Mouse (Mus musculus): ENCODE data around the gene Acap2. TPM values are rescaled to one million over a fixed set of nuclear protein-coding genes. Genes with fewer than 3 reads are reported as not detected.

Gene Acap2
- total and polyA plus RNA-seq, 2 experiments from 2014 or later = 7.0 to 13.2 TPM

- TF ChIP-seq EP300 (IDR thresholded peaks at IDR 0.05; ENCODE audit: low read depth) (peak; percentile 85), CTCF (IDR thresholded peaks at IDR 0.05; ENCODE audit: low read depth) (no peak)
- H3K9me3 ChIP-seq (replicated peaks; ENCODE audit: control insufficient read depth, low read length) = no peaks in the 10 kb centered on the region
- no peak overlapping the region for H3K4me3 ChIP-seq (ENCODE audit: low read depth, low read length)
- no peak overlapping the region for H3K9ac ChIP-seq (replicated peaks; ENCODE audit: low read depth, low read length)
- DNase-seq (ENCODE audit: low spot score) (peak; percentile 72), ATAC-seq (ENCODE audit: insufficient read depth, low read depth) (peak; percentile 56)
- no peak overlapping the region; the same call in 1 of the 2 replicates for H3K4me2 ChIP-seq (ENCODE audit: low read depth, low read length)
- peak overlapping the region; percentile 84 for H3K27ac ChIP-seq (ENCODE audit: low read depth)
- H3K27me3 ChIP-seq (ENCODE audit: control insufficient read depth, insufficient read depth, low read length) = no peaks in the 10 kb centered on the region
- H3K4me1 ChIP-seq (ENCODE audit: control insufficient read depth, insufficient read depth) = peaks cover 4% of the 10 kb centered on the region; the same call in 1 of the 2 replicates
- H3K36me3 ChIP-seq (replicated peaks; ENCODE audit: control insufficient read depth, insufficient read depth, low read length) = no peaks in the 10 kb centered on the region
- 37% methylated on average over 15 of the region's 15 CpGs for WGBS
Observed at GRCm38 (mm10) chr16:31066344-31067098, 134.5 kb downstream of the Acap2 start.

GRCm38 (mm10) chr16:31064782-31065181 is 136.3 kb downstream of the Acap2 start:
- no peak overlapping the region for H3K4me2 ChIP-seq (ENCODE audit: low read depth, low read length)
- no peak for TF ChIP-seq EP300 (IDR thresholded peaks at IDR 0.05; ENCODE audit: low read depth)
- TF ChIP-seq CTCF (IDR thresholded peaks at IDR 0.05; ENCODE audit: low read depth) = no peak
- no peak overlapping the region for H3K4me3 ChIP-seq (ENCODE audit: low read depth, low read length)
- no peak for ATAC-seq (ENCODE audit: insufficient read depth, low read depth)
- H3K36me3 ChIP-seq (replicated peaks; ENCODE audit: control insufficient read depth, insufficient read depth, low read length) = no peaks in the 10 kb centered on the region
- DNase-seq (ENCODE audit: low spot score) = no peak
- H3K27ac ChIP-seq (ENCODE audit: low read depth) = no peak overlapping the region
- 73% methylated on average over 6 of the region's 6 CpGs for WGBS
- no peaks in the 10 kb centered on the region for H3K9me3 ChIP-seq (replicated peaks; ENCODE audit: control insufficient read depth, low read length)
- no peaks in the 10 kb centered on the region; the same call in 1 of the 2 replicates for H3K4me1 ChIP-seq (ENCODE audit: control insufficient read depth, insufficient read depth)
- H3K27me3 ChIP-seq (ENCODE audit: control insufficient read depth, insufficient read depth, low read length) = no peaks in the 10 kb centered on the region
- no peak overlapping the region for H3K9ac ChIP-seq (replicated peaks; ENCODE audit: low read depth, low read length)

GRCm38 (mm10) chr16:31062918-31063317 is 138.1 kb downstream of the Acap2 start:
- Histone ChIP-seq H3K9ac (replicated peaks; ENCODE audit: low read depth, low read length) (no peak overlapping the region), H3K27me3 (ENCODE audit: control insufficient read depth, insufficient read depth, low read length) (no peaks in the 10 kb centered on the region), H3K9me3 (replicated peaks; ENCODE audit: control insufficient read depth, low read length) (no peaks in the 10 kb centered on the region), H3K36me3 (replicated peaks; ENCODE audit: control insufficient read depth, insufficient read depth, low read length) (no peaks in the 10 kb centered on the region), H3K4me1 (ENCODE audit: control insufficient read depth, insufficient read depth) (peaks cover 3% of the 10 kb centered on the region; the same call in 1 of the 2 replicates), H3K4me2 (ENCODE audit: low read depth, low read length) (no peak overlapping the region), H3K27ac (ENCODE audit: low read depth) (no peak overlapping the region), H3K4me3 (ENCODE audit: low read depth, low read length) (no peak overlapping the region)
- ATAC-seq (ENCODE audit: insufficient read depth, low read depth) (no peak), DNase-seq (ENCODE audit: low spot score) (no peak)
- 74% methylated on average over 3 of the region's 3 CpGs for WGBS
- TF ChIP-seq EP300 (IDR thresholded peaks at IDR 0.05; ENCODE audit: low read depth) (no peak), CTCF (IDR thresholded peaks at IDR 0.05; ENCODE audit: low read depth) (no peak)

- DNase-seq (ENCODE audit: low spot score) (peak; percentile 44), ATAC-seq (ENCODE audit: insufficient read depth, low read depth) (peak; percentile 49; the same call in 1 of the 2 replicates)
- H3K36me3 ChIP-seq (replicated peaks; ENCODE audit: control insufficient read depth, insufficient read depth, low read length) = no peaks in the 10 kb centered on the region
- no peaks in the 10 kb centered on the region for H3K27me3 ChIP-seq (ENCODE audit: control insufficient read depth, insufficient read depth, low read length)
- H3K4me1 ChIP-seq (ENCODE audit: control insufficient read depth, insufficient read depth) = peaks cover 3% of the 10 kb centered on the region
- peak overlapping the region; percentile 27; the same call in 1 of the 2 replicates for H3K27ac ChIP-seq (ENCODE audit: low read depth)
- no peak overlapping the region for H3K4me2 ChIP-seq (ENCODE audit: low read depth, low read length)
- no peak overlapping the region for H3K9ac ChIP-seq (replicated peaks; ENCODE audit: low read depth, low read length)
- no peaks in the 10 kb centered on the region for H3K9me3 ChIP-seq (replicated peaks; ENCODE audit: control insufficient read depth, low read length)
- TF ChIP-seq CTCF (IDR thresholded peaks at IDR 0.05; ENCODE audit: low read depth) (no peak), EP300 (IDR thresholded peaks at IDR 0.05; ENCODE audit: low read depth) (no peak)
- no peak overlapping the region for H3K4me3 ChIP-seq (ENCODE audit: low read depth, low read length)
- 51% methylated on average over 10 of the region's 11 CpGs for WGBS
Observed at GRCm38 (mm10) chr16:31061246-31061880, 139.7 kb downstream of the Acap2 start.

GRCm38 (mm10) chr16:31060714-31061113 is 140.3 kb downstream of the Acap2 start:
- DNase-seq (ENCODE audit: low spot score) (no peak), ATAC-seq (ENCODE audit: insufficient read depth, low read depth) (no peak)
- H3K27me3 ChIP-seq (ENCODE audit: control insufficient read depth, insufficient read depth, low read length) = no peaks in the 10 kb centered on the region
- H3K27ac ChIP-seq (ENCODE audit: low read depth) = peak overlapping the region; percentile 27; the same call in 1 of the 2 replicates
- TF ChIP-seq CTCF (IDR thresholded peaks at IDR 0.05; ENCODE audit: low read depth) = no peak
- no peak for TF ChIP-seq EP300 (IDR thresholded peaks at IDR 0.05; ENCODE audit: low read depth)
- H3K9me3 ChIP-seq (replicated peaks; ENCODE audit: control insufficient read depth, low read length) = no peaks in the 10 kb centered on the region
- no peak overlapping the region for H3K9ac ChIP-seq (replicated peaks; ENCODE audit: low read depth, low read length)
- 91% methylated on average over 13 of the region's 13 CpGs for WGBS
- H3K36me3 ChIP-seq (replicated peaks; ENCODE audit: control insufficient read depth, insufficient read depth, low read length) = no peaks in the 10 kb centered on the region
- peaks cover 3% of the 10 kb centered on the region for H3K4me1 ChIP-seq (ENCODE audit: control insufficient read depth, insufficient read depth)
- H3K4me3 ChIP-seq (ENCODE audit: low read depth, low read length) = no peak overlapping the region
- no peak overlapping the region for H3K4me2 ChIP-seq (ENCODE audit: low read depth, low read length)

Data from heart, postnatal 0 days (tissue).